Mouse (Mus musculus): ENCODE measurements around the gene Ank2.

DNA sequence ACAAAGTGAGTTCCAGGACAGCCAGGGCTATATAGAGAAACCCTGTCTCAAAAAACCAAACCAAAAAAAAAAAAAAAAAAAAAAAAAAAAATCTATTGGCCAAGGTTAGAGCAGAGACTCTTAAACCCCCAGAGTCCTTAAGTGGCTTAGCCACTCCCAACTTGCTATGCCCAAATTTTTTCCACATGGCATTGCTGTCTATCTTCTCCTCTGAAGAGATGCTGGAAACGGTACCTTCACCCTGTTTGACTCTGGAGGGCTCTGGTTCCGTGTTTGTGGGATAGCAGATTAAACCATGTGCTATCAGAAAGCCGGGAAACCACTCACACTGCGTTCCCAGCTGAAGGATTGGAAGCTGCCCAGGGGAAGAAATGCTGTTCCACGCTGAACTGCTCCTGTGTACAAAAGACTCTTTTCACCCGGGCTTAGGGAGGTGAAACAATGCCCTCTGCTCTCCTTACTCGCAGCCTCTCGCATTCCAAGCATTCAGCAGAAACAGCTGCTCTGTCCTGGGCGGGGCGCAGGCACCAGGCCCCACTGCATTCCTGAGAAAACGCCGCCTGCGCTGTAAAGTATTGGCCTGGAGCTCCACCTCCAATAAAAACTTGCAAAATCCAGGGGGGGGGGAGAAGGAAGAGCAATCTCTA, 241.7 kb downstream of the Ank2 start:
- TF ChIP-seq CTCF (IDR thresholded peaks at IDR 0.05) (peak; percentile 3; the same call in 1 of the 2 replicates), EP300 (IDR thresholded peaks at IDR 0.05) (no peak)

Measured in lung, postnatal 0 days (tissue).